Mouse (Mus musculus) embryonic facial prominence, embryonic 14.5 days (tissue): ENCODE data around the gene Rack1. TPM values are rescaled to one million over a fixed set of nuclear protein-coding genes. Genes with fewer than 3 reads are reported as not detected.
"Not testable (repeated sequence)": the region's sequence is repeated elsewhere in the genome, so short reads cannot be mapped to it uniquely, and the experiment has no call there.

Experiments used
- ATAC-seq: fragments of 200-750 bp; cut with Nextera tagmentation; 2 replicates; pipeline ENCODE4 v1.8.0; 2017; ENCODE audit warnings: low read depth, moderate number of reproducible peaks, moderate TSS enrichment
- DNase-seq: peaks from one replicate; pipeline ENCODE4 v3.0.0-alpha.2; 2015; ENCODE audit warnings: low spot score
- H3K27ac ChIP-seq: fragments of 300-500 bp; sonication (generic); replicated peaks from 2 replicates; pipeline ENCODE4 v1.5.1; 2014; ENCODE audit warnings: low read depth, mild to moderate bottlenecking, low read length, moderate library complexity
- H3K27me3 ChIP-seq: fragments of 300-500 bp; sonication (generic); replicated peaks from 2 replicates; pipeline ENCODE4 v1.6.1; 2014; ENCODE audit warnings: low read length; ENCODE audit not compliant: control insufficient read depth, insufficient read depth
- H3K36me3 ChIP-seq: fragments of 300-500 bp; sonication (generic); 2 replicates; pipeline ENCODE4 v1.6.1; 2014; ENCODE audit warnings: low read length, mixed read lengths; ENCODE audit not compliant: control insufficient read depth, insufficient read depth
- H3K4me1 ChIP-seq: fragments of 300-500 bp; sonication (generic); 2 replicates; pipeline ENCODE4 v1.6.1; 2014; ENCODE audit warnings: antibody characterized with exemption, low read length; ENCODE audit not compliant: control insufficient read depth, insufficient read depth
- H3K4me2 ChIP-seq: fragments of 300-500 bp; sonication (generic); 2 replicates; pipeline ENCODE4 v1.6.1; 2014; ENCODE audit warnings: low read depth, mild to moderate bottlenecking, low read length, moderate library complexity, mixed read lengths
- H3K4me3 ChIP-seq: fragments of 300-500 bp; sonication (generic); 2 replicates; pipeline ENCODE4 v1.5.1; 2014; ENCODE audit warnings: low read depth, mild to moderate bottlenecking, low read length
- H3K9ac ChIP-seq: fragments of 300-500 bp; sonication (generic); 2 replicates; pipeline ENCODE4 v1.6.1; 2014; ENCODE audit warnings: low read depth, mild to moderate bottlenecking, low read length, moderate library complexity, mixed read lengths
- H3K9me3 ChIP-seq: fragments of 300-500 bp; sonication (generic); 2 replicates; pipeline ENCODE4 v1.6.1; 2016; ENCODE audit warnings: low read length; ENCODE audit not compliant: control insufficient read depth
- whole genome bisulfite sequencing: fragments of 180-500 bp; shearing (Covaris S2); extraction: QIAGEN DNeasy Blood & Tissue Kit; methylation state at CpG from one replicate; pipeline ENCODE4 v1.1.7; 2014; 5-methylcytosine and 5-hydroxymethylcytosine counted together
- polyA plus RNA-seq: library from polyadenylated mRNA; unstranded; fragments of >200 nt; fragmentation: Nextera tagmentation; extraction: Ambion mirVana; gene quantifications from 2 replicates; pipeline ENCODE4 v1.2.1, GENCODE M21; 2014

Gene Rack1
- polyA plus RNA-seq, 1 experiment from 2014 or later: 926 TPM

DNA sequence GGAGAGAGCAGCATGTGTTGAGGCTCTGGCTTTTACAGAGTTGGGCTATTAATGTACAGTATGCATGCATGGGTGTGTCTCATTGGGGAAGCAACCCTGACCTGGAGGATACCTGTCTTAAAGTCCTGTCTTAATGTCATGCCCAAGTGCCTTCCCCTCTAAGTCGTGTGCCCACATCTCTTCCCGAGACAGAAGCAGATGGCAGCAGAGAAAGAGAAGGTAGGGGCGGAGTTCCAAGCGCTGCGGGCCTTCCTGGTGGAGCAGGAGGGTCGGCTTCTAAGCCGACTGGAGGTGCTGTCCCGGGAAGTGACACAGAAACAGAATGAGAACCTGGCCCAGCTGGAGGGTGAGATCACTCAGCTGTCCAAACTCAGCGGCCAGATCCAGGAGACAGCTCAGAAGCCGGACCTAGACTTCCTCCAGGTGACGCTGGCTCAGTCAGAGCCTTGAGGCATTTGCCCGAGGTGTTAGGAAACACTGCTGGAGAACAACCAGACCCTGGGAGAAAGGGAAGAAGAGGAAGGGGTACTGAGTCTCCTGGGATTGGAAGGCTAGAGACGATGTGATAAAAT is 45.2 kb downstream of the Rack1 start:
- H3K9me3 ChIP-seq: no peaks in the 10 kb centered on the region
- ATAC-seq (no peak), DNase-seq (no peak)
- 36% methylated on average over 13 of the region's 13 CpGs for WGBS
- no peak overlapping the region for H3K27ac ChIP-seq
- H3K36me3 ChIP-seq: no peaks in the 10 kb centered on the region
- no peak overlapping the region for H3K4me2 ChIP-seq
- peaks cover 6% of the 10 kb centered on the region; the same call in 1 of the 2 replicates for H3K27me3 ChIP-seq
- H3K9ac ChIP-seq: no peak overlapping the region
- H3K4me1 ChIP-seq: no peaks in the 10 kb centered on the region
- H3K4me3 ChIP-seq: no peak overlapping the region

DNA sequence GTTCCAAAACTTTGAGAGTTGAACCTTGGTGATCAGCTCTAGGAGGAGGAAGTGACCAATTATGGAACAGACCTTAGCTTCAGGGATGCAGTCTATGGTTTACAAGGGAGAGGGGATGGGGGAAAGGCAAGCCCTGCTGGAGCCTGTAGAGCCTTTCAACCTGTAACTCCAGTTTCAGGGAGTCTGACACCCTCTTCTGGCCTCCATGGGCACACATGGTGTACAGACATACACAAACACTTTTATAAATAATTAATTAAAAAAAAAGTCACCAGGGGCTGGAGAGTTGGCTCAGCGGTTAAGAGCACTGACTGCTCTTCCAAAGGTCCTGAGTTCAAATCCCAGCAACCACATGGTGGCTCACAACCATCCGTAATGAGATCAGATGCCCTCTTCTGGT is 46.2 kb downstream of the Rack1 start:
- H3K36me3 ChIP-seq, H3K4me2 ChIP-seq, H3K4me3 ChIP-seq, H3K27ac ChIP-seq, H3K4me1 ChIP-seq, H3K9me3 ChIP-seq, DNase-seq, ATAC-seq, H3K27me3 ChIP-seq, H3K9ac ChIP-seq: not testable (repeated sequence)
- WGBS: 78% methylated on average over 2 of the region's 2 CpGs

DNA sequence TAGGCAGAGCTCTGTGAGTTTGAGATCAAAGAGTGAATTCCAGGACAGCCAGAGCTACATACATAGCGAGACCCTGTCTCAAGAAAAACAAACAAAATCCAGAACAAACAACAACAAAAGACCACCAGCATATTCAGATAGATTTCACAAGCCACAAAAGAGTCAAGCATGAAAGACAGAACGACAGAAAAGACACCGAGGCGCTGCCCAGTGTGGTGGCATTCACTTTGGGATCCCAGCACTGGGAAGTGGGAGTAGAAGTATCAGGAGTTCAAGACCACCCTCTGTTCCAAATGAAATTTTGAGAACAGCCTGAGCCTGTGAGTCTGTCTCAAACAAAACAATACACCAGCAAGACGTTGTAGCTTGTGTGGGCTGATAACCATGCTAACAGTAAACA is 46.7 kb downstream of the Rack1 start:
- DNase-seq (no peak), ATAC-seq (no peak)
- H3K27me3 ChIP-seq: peaks cover 6% of the 10 kb centered on the region; the same call in 1 of the 2 replicates
- no peak overlapping the region for H3K27ac ChIP-seq
- H3K4me1 ChIP-seq: no peaks in the 10 kb centered on the region
- H3K4me3 ChIP-seq: no peak overlapping the region
- no peaks in the 10 kb centered on the region for H3K9me3 ChIP-seq
- H3K9ac ChIP-seq: no peak overlapping the region
- WGBS: 56% methylated on average over 5 of the region's 5 CpGs
- no peaks in the 10 kb centered on the region for H3K36me3 ChIP-seq
- no peak overlapping the region for H3K4me2 ChIP-seq

DNA sequence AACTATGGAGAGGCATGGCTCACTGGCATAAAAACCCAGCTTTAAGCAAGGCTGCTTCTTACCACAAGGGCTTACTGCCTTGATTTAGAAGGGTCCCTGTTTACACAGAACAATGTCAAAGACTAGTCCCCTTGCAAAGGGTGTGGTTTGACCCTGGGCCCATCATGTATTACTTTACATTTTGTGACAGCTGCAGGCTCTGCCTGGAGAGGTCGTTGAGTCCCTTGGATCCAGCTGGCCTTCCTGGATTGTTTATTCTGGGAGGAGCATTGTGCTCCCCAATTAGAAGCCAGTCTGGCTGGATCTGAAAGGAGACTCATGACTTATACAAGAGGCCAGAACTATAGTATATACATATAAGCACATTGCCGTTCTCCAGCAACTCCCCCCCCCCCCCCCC is 50.1 kb downstream of the Rack1 start:
- peaks cover 6% of the 10 kb centered on the region; the same call in 1 of the 2 replicates for H3K27me3 ChIP-seq
- no peak overlapping the region for H3K4me3 ChIP-seq
- WGBS: 49% methylated on average over 2 of the region's 2 CpGs
- H3K9ac ChIP-seq: no peak overlapping the region
- no peak overlapping the region for H3K27ac ChIP-seq
- DNase-seq (peak; percentile 60), ATAC-seq (no peak)
- H3K4me1 ChIP-seq: peaks cover 12% of the 10 kb centered on the region
- H3K9me3 ChIP-seq: no peaks in the 10 kb centered on the region
- no peak overlapping the region for H3K4me2 ChIP-seq
- no peaks in the 10 kb centered on the region for H3K36me3 ChIP-seq

DNA sequence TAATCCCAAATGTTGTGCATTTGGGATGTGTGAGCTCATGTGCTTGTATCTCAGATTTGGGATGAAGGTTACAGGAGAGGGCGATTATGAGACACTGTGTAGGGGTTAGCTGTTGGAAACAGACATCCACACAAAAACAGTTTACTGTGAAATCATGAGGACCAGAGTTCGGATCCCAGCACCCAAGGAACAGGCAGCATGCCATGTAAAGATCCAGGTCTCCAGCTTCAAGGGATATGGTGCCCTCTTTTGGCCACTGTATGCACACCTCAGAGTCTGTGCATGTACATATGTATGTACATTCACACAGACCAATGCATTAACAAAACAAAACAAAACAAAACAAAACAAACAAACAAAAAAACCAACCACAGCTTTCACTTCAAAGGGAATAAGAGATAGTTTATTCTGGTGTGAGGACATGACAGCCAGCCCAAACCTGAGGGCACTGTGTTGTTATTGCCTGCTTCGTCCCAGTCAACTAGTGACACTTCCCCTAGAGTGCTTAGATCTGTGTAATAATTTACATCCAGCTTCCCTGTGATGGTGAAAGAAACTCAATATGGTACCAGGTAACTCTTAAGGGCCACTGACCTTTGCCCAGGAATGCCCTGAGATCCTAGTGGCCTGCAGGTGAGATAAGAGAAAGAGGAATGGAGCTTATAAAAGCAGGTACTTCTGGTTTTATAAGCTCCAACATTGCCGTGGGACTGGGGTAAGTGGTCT is 51.3 kb downstream of the Rack1 start:
- WGBS: 84% methylated on average over 4 of the region's 4 CpGs
- no peak for ATAC-seq

DNA sequence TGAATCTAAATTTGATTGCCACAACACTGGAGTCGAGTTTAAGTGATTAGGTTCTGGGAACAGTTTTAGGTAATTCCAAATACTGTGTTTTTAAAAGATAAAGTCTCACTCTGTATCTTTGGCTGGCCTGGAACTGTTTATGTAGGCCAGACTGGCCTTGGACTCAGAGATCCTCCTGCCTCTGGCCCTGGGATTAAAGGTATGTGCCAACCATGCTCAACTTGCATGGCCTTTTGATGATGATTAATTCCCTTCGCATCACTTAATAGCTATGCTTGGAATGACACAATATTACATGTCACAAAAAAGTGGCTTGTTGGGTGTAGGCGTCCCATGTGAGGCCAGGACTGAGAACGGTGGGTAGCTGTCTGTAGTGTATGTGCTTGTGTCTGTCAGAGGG is 52.1 kb downstream of the Rack1 start:
- no peaks in the 10 kb centered on the region for H3K9me3 ChIP-seq
- no peak for DNase-seq
- no peak overlapping the region for H3K9ac ChIP-seq
- WGBS: 72% methylated on average over 4 of the region's 4 CpGs
- H3K4me3 ChIP-seq: peak overlapping the region; percentile 61; the same call in 1 of the 2 replicates
- H3K27ac ChIP-seq: no peak overlapping the region
- H3K36me3 ChIP-seq: no peaks in the 10 kb centered on the region
- H3K4me1 ChIP-seq: peaks cover 12% of the 10 kb centered on the region
- H3K4me2 ChIP-seq: peak overlapping the region; percentile 75
- ATAC-seq: no peak
- H3K27me3 ChIP-seq: peaks cover 6% of the 10 kb centered on the region; the same call in 1 of the 2 replicates

More for the DNA sequence above, 51.3 kb downstream of the Rack1 start:
- no peaks in the 10 kb centered on the region for H3K9me3 ChIP-seq
- no peak overlapping the region for H3K4me2 ChIP-seq
- H3K4me1 ChIP-seq: peaks cover 12% of the 10 kb centered on the region
- H3K27ac ChIP-seq: no peak overlapping the region
- no peaks in the 10 kb centered on the region for H3K36me3 ChIP-seq
- H3K27me3 ChIP-seq: peaks cover 6% of the 10 kb centered on the region; the same call in 1 of the 2 replicates
- H3K4me3 ChIP-seq: no peak overlapping the region
- H3K9ac ChIP-seq: no peak overlapping the region
- no peak for DNase-seq

DNA sequence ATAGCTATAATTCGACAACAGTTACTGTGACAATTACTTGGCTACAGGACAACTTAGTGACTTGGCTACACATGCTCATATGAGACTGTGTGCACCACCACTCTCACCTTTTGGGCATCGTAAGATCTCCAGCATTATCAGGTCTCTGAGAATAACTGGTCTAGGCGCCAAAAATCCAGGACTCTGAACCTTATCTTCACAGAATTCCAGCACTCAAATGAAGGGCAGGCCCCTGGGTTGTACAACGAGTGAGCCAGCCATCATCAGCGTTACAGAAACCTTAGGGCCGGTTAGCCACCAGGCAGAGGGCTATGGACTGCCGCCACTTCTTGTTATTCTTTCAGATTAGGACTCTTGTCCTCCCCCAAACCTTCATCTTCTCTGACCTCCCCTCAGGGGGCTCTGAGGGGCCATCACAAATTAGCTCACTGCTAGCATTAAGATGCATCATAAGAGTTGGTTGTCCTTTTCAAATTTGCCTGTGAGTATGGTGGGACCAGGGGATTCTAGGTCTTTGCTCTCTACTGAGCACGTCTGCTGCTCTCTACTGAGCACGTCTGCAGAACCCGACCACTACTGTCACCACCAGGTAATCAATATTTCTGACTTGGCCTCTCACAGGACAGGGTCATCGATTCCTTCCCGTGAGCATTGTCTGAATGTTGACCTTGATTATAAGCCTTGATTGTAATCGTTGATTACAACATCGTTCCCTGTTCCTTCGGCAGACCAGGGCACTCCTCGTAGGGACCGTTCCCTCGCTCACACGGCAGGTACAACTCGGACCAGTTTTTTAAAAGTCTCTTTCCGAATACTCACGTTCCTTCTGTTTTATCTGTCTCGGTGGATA is 52.7 kb downstream of the Rack1 start:
- Histone ChIP-seq H3K27ac (no peak overlapping the region), H3K4me1 (peaks cover 12% of the 10 kb centered on the region)

DNA sequence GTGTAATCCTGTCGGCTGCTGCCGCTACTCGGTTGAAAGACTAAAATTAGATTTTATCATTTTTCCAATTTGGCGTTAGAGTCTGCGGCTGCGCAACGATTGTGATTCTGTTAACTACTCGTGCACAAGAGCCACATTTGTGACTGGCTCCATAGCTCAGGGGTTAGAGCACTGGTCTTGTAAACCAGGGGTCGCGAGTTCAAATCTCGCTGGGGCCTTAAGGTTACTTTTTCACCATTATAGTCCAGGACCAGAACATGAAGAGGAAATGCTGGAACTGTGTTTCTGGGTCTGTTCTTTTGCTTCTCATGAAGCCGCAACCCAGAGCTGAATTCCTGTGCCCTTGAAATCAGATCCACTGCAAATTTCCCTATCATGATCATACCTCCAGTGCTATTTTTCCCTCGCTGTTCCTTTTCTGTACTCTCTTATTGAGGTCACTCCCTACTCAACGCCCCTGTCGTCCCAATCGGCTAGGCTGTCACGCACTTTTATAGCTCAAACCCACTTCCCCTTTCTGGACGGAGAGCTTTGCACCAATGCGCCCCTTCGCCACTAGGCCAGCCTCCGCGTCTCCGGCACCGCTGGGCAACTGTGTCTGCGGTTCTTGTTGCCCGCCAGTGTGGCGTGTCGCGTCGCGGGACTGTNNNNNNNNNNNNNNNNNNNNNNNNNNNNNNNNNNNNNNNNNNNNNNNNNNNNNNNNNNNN is 53.5 kb downstream of the Rack1 start:
- H3K36me3 ChIP-seq: no peaks in the 10 kb centered on the region
- H3K27me3 ChIP-seq: peaks cover 6% of the 10 kb centered on the region; the same call in 1 of the 2 replicates
- no peak overlapping the region for H3K27ac ChIP-seq
- H3K4me2 ChIP-seq: peak overlapping the region; percentile 75
- no peaks in the 10 kb centered on the region for H3K9me3 ChIP-seq
- peak overlapping the region; percentile 61 for H3K4me3 ChIP-seq
- ATAC-seq (peak; percentile 64), DNase-seq (peak; percentile 89)
- peak overlapping the region; percentile 66 for H3K9ac ChIP-seq
- WGBS: under 1% methylated on average over 31 of the region's 31 CpGs
- peaks cover 12% of the 10 kb centered on the region for H3K4me1 ChIP-seq

More for the DNA sequence above, 52.7 kb downstream of the Rack1 start:
- ATAC-seq (no peak), DNase-seq (no peak)
- H3K4me2 ChIP-seq: peak overlapping the region; percentile 75
- H3K27me3 ChIP-seq: peaks cover 6% of the 10 kb centered on the region; the same call in 1 of the 2 replicates
- no peaks in the 10 kb centered on the region for H3K36me3 ChIP-seq
- H3K4me3 ChIP-seq: peak overlapping the region; percentile 61
- H3K9me3 ChIP-seq: no peaks in the 10 kb centered on the region
- WGBS: 10% methylated on average over 23 of the region's 23 CpGs
- peak overlapping the region; percentile 66 for H3K9ac ChIP-seq
